Mouse (Mus musculus): ENCODE data around the gene Pax3. TPM values are rescaled to one million over a fixed set of nuclear protein-coding genes. Genes with fewer than 3 reads are reported as not detected.
A peak's percentile ranks its signal among the peaks of the same experiment; 100 is the strongest.

Gene Pax3
- polyA plus RNA-seq, 1 experiment = 0.10 TPM

GRCm38 (mm10) chr1:78211041-78211440 is 14.1 kb upstream of the Pax3 start:
- no peak overlapping the region for H3K4me2 ChIP-seq (ENCODE audit: low read depth)
- no peak overlapping the region for H3K4me3 ChIP-seq
- no peak overlapping the region for H3ac ChIP-seq (ENCODE audit: control insufficient read depth, insufficient read length)
- no peaks in the 10 kb centered on the region for H3K36me3 ChIP-seq (ENCODE audit: control insufficient read depth, insufficient read depth)
- H3K79me2 ChIP-seq (ENCODE audit: control insufficient read depth, insufficient read depth) = no peaks in the 10 kb centered on the region
- no peak for TF ChIP-seq USF1 (IDR thresholded peaks at IDR 0.05; ENCODE audit: low read depth)
- TF ChIP-seq MYOD1 (IDR thresholded peaks at IDR 0.05; ENCODE audit: control insufficient read depth in 1 of 3, insufficient read length in 2 of 3, low read depth in 2 of 3) = no peak
- no peak for TF ChIP-seq POLR2AphosphoS2 (IDR thresholded peaks at IDR 0.05; ENCODE audit: insufficient read length, low read depth)
- TF ChIP-seq E2F4 (IDR thresholded peaks at IDR 0.05; ENCODE audit: insufficient read depth) = no peak
- no peak for TF ChIP-seq MYOG (IDR thresholded peaks at IDR 0.05; ENCODE audit: control insufficient read depth in 1 of 3, insufficient read depth in 1 of 3, insufficient read length in 2 of 3, low read depth in 2 of 3)
- TF ChIP-seq SRF (IDR thresholded peaks at IDR 0.05; ENCODE audit: control insufficient read depth, insufficient read length, low read depth) = no peak
- no peak for TF ChIP-seq MAX (IDR thresholded peaks at IDR 0.05; ENCODE audit: low read depth)
- TF ChIP-seq POLR2A (IDR thresholded peaks at IDR 0.05; ENCODE audit: insufficient read length, low read depth) = no peak
- TF ChIP-seq CEBPB (IDR thresholded peaks at IDR 0.05; ENCODE audit: insufficient read depth, poor library complexity, severe bottlenecking) = no peak
- no peaks in the 10 kb centered on the region for H3K27me3 ChIP-seq (ENCODE audit: control insufficient read depth, insufficient read depth, insufficient read length)

- Histone ChIP-seq H3K27me3 (ENCODE audit: control insufficient read depth, insufficient read depth, insufficient read length) (no peaks in the 10 kb centered on the region), H3K4me3 (no peak overlapping the region), H3ac (ENCODE audit: control insufficient read depth, insufficient read length) (no peak overlapping the region), H3K4me2 (ENCODE audit: low read depth) (no peak overlapping the region), H3K36me3 (ENCODE audit: control insufficient read depth, insufficient read depth) (no peaks in the 10 kb centered on the region), H3K79me2 (ENCODE audit: control insufficient read depth, insufficient read depth) (no peaks in the 10 kb centered on the region)
- TF ChIP-seq USF1 (IDR thresholded peaks at IDR 0.05; ENCODE audit: low read depth) (no peak), REST (IDR thresholded peaks at IDR 0.05; ENCODE audit: insufficient read depth, insufficient read length) (no peak), TCF3 (IDR thresholded peaks at IDR 0.05; ENCODE audit: insufficient read length, low read depth) (no peak), TCF12 (IDR thresholded peaks at IDR 0.05; ENCODE audit: insufficient read depth, poor library complexity, severe bottlenecking) (no peak), POLR2AphosphoS2 (IDR thresholded peaks at IDR 0.05; ENCODE audit: insufficient read length, low read depth) (no peak)
These were observed 13.6 kb upstream of the Pax3 start for GRCm38 (mm10) chr1:78210568-78210967.

GRCm38 (mm10) chr1:78208281-78208814 is 11.4 kb upstream of the Pax3 start:
- no peak overlapping the region for H3K4me2 ChIP-seq (ENCODE audit: low read depth)
- TF ChIP-seq POLR2AphosphoS2 (IDR thresholded peaks at IDR 0.05; ENCODE audit: insufficient read length, low read depth) (no peak), TCF12 (IDR thresholded peaks at IDR 0.05; ENCODE audit: insufficient read depth, poor library complexity, severe bottlenecking) (no peak), SRF (IDR thresholded peaks at IDR 0.05; ENCODE audit: control insufficient read depth, insufficient read length, low read depth) (no peak)
- no peak overlapping the region for H3ac ChIP-seq (ENCODE audit: control insufficient read depth, insufficient read length)
- no peaks in the 10 kb centered on the region for H3K36me3 ChIP-seq (ENCODE audit: control insufficient read depth, insufficient read depth)
- H3K79me2 ChIP-seq (ENCODE audit: control insufficient read depth, insufficient read depth) = no peaks in the 10 kb centered on the region
- no peak overlapping the region for H3K4me3 ChIP-seq
- no peaks in the 10 kb centered on the region for H3K27me3 ChIP-seq (ENCODE audit: control insufficient read depth, insufficient read depth, insufficient read length)

- no peaks in the 10 kb centered on the region for H3K36me3 ChIP-seq (ENCODE audit: control insufficient read depth, insufficient read depth)
- no peak overlapping the region for H3ac ChIP-seq (ENCODE audit: control insufficient read depth, insufficient read length)
- H3K4me2 ChIP-seq (ENCODE audit: low read depth) = peak overlapping the region; percentile 89
- no peak for TF ChIP-seq USF1 (IDR thresholded peaks at IDR 0.05; ENCODE audit: low read depth)
- no peaks in the 10 kb centered on the region for H3K27me3 ChIP-seq (ENCODE audit: control insufficient read depth, insufficient read depth, insufficient read length)
- no peaks in the 10 kb centered on the region for H3K79me2 ChIP-seq (ENCODE audit: control insufficient read depth, insufficient read depth)
- peak overlapping the region; percentile 33 for H3K4me3 ChIP-seq
These were observed 7.4 kb upstream of the Pax3 start for GRCm38 (mm10) chr1:78204341-78204740.

GRCm38 (mm10) chr1:78203622-78204211 is 6.8 kb upstream of the Pax3 start:
- TF ChIP-seq CEBPB (IDR thresholded peaks at IDR 0.05; ENCODE audit: insufficient read depth, poor library complexity, severe bottlenecking) (no peak), MYOG (IDR thresholded peaks at IDR 0.05; ENCODE audit: control insufficient read depth in 1 of 3, insufficient read depth in 1 of 3, insufficient read length in 2 of 3, low read depth in 2 of 3) (no peak), POLR2AphosphoS2 (IDR thresholded peaks at IDR 0.05; ENCODE audit: insufficient read length, low read depth) (no peak), E2F4 (IDR thresholded peaks at IDR 0.05; ENCODE audit: insufficient read depth) (no peak), MYOD1 (IDR thresholded peaks at IDR 0.05; ENCODE audit: control insufficient read depth in 1 of 3, insufficient read length in 2 of 3, low read depth in 2 of 3) (no peak), REST (IDR thresholded peaks at IDR 0.05; ENCODE audit: insufficient read depth, insufficient read length) (no peak), POLR2A (IDR thresholded peaks at IDR 0.05; ENCODE audit: insufficient read length, low read depth) (no peak)
- Histone ChIP-seq H3K27me3 (ENCODE audit: control insufficient read depth, insufficient read depth, insufficient read length) (no peaks in the 10 kb centered on the region), H3K4me3 (peak overlapping the region; percentile 33), H3K36me3 (ENCODE audit: control insufficient read depth, insufficient read depth) (no peaks in the 10 kb centered on the region), H3K79me2 (ENCODE audit: control insufficient read depth, insufficient read depth) (no peaks in the 10 kb centered on the region), H3ac (ENCODE audit: control insufficient read depth, insufficient read length) (no peak overlapping the region), H3K4me2 (ENCODE audit: low read depth) (peak overlapping the region; percentile 89)
